Mouse (Mus musculus): ENCODE results near the gene Tdo2. TPM values are rescaled to one million over a fixed set of nuclear protein-coding genes. Genes with fewer than 3 reads are reported as not detected.

The Tdo2 gene
- polyA plus RNA-seq, 1 experiment from 2014 or later = 3.0 TPM

- no peak overlapping the region for H3K9ac ChIP-seq
- H3K27me3 ChIP-seq = no peaks in the 10 kb centered on the region
- H3K4me2 ChIP-seq = no peak overlapping the region
- no peak overlapping the region for H3K4me3 ChIP-seq
- H3K9me3 ChIP-seq = no peaks in the 10 kb centered on the region
- no peak for ATAC-seq (ENCODE audit: borderline replicate concordance, extremely low read depth, low FRiP score, low TSS enrichment)
- H3K27ac ChIP-seq = no peak overlapping the region
- no peaks in the 10 kb centered on the region for H3K4me1 ChIP-seq
- H3K36me3 ChIP-seq = no peaks in the 10 kb centered on the region
- WGBS = 87% methylated on average over 3 of the region's 3 CpGs
Measured at GRCm38 (mm10) chr3:81942341-81942740, 33.7 kb downstream of the Tdo2 start.

GRCm38 (mm10) chr3:81938924-81939323, 37.1 kb downstream of the Tdo2 start:
- no peak overlapping the region for H3K4me3 ChIP-seq
- H3K9me3 ChIP-seq = no peaks in the 10 kb centered on the region
- no peak overlapping the region for H3K9ac ChIP-seq
- WGBS = 32% methylated on average over 3 of the region's 3 CpGs
- no peak for ATAC-seq (ENCODE audit: borderline replicate concordance, extremely low read depth, low FRiP score, low TSS enrichment)
- H3K4me1 ChIP-seq = no peaks in the 10 kb centered on the region
- H3K4me2 ChIP-seq = no peak overlapping the region
- H3K27ac ChIP-seq = no peak overlapping the region
- H3K36me3 ChIP-seq = no peaks in the 10 kb centered on the region
- no peaks in the 10 kb centered on the region for H3K27me3 ChIP-seq

- peak overlapping the region; percentile 54; the same call in 1 of the 2 replicates for H3K4me2 ChIP-seq
- H3K27me3 ChIP-seq = no peaks in the 10 kb centered on the region
- 71% methylated on average over 4 of the region's 4 CpGs for WGBS
- peaks cover 9% of the 10 kb centered on the region; the same call in 1 of the 2 replicates for H3K4me1 ChIP-seq
- no peak overlapping the region; the same call in 1 of the 2 replicates for H3K27ac ChIP-seq
- ATAC-seq (ENCODE audit: borderline replicate concordance, extremely low read depth, low FRiP score, low TSS enrichment) = no peak
- H3K9me3 ChIP-seq = no peaks in the 10 kb centered on the region
- H3K36me3 ChIP-seq = no peaks in the 10 kb centered on the region
- H3K9ac ChIP-seq = no peak overlapping the region
- peak overlapping the region; percentile 96; the same call in 1 of the 2 replicates for H3K4me3 ChIP-seq
Measured at GRCm38 (mm10) chr3:81933348-81933747, 42.7 kb downstream of the Tdo2 start.

- peak within 1 kb of the TSS; percentile 95 for H3K27ac ChIP-seq
- peak within 1 kb of the TSS; percentile 92 for H3K9ac ChIP-seq
- H3K4me3 ChIP-seq = peak within 1 kb of the TSS; percentile 96
- peaks cover 9% of the 10 kb centered on the region; the same call in 1 of the 2 replicates for H3K4me1 ChIP-seq
- no peaks in the 10 kb centered on the region for H3K9me3 ChIP-seq
- WGBS = 11% methylated on average over 27 of the region's 27 CpGs
- no peaks in the 10 kb centered on the region for H3K36me3 ChIP-seq
- peak within 1 kb of the TSS; percentile 54 for H3K4me2 ChIP-seq
- H3K27me3 ChIP-seq = no peaks in the 10 kb centered on the region
- ATAC-seq (ENCODE audit: borderline replicate concordance, extremely low read depth, low FRiP score, low TSS enrichment) = peak; percentile 93
Measured at GRCm38 (mm10) chr3:81932141-81933101, 43.6 kb downstream of the Tdo2 start, which contains the start of gene Ctso. TSS of gene Ctso (plus strand) at chr3:81932601.

GRCm38 (mm10) chr3:81931695-81932094, 44.3 kb downstream of the Tdo2 start:
- ATAC-seq (ENCODE audit: borderline replicate concordance, extremely low read depth, low FRiP score, low TSS enrichment) = no peak
- Histone ChIP-seq H3K27me3 (no peaks in the 10 kb centered on the region), H3K27ac (no peak overlapping the region), H3K9ac (no peak overlapping the region), H3K9me3 (no peaks in the 10 kb centered on the region), H3K4me2 (no peak overlapping the region), H3K4me1 (peaks cover 9% of the 10 kb centered on the region; the same call in 1 of the 2 replicates), H3K4me3 (no peak overlapping the region), H3K36me3 (no peaks in the 10 kb centered on the region)
- 56% methylated on average over 3 of the region's 3 CpGs for WGBS

GRCm38 (mm10) chr3:81929073-81929472, 46.9 kb downstream of the Tdo2 start:
- Histone ChIP-seq H3K9me3 (no peaks in the 10 kb centered on the region), H3K9ac (no peak overlapping the region), H3K4me1 (peaks cover 9% of the 10 kb centered on the region; the same call in 1 of the 2 replicates), H3K4me3 (no peak overlapping the region), H3K36me3 (no peaks in the 10 kb centered on the region), H3K4me2 (no peak overlapping the region), H3K27ac (no peak overlapping the region), H3K27me3 (no peaks in the 10 kb centered on the region)
- ATAC-seq (ENCODE audit: borderline replicate concordance, extremely low read depth, low FRiP score, low TSS enrichment) = no peak
- WGBS = 63% methylated on average over 1 of the region's 1 CpGs

- Histone ChIP-seq H3K4me2 (no peak overlapping the region), H3K9ac (no peak overlapping the region), H3K27ac (no peak overlapping the region), H3K36me3 (no peaks in the 10 kb centered on the region), H3K4me1 (0 out of 2 replicates have a peak, but pooled peaks cover 3% of the 10 kb centered on the region), H3K9me3 (no peaks in the 10 kb centered on the region), H3K27me3 (no peaks in the 10 kb centered on the region), H3K4me3 (no peak overlapping the region)
- 42% methylated on average over 9 of the region's 9 CpGs for WGBS
- no peak for ATAC-seq (ENCODE audit: borderline replicate concordance, extremely low read depth, low FRiP score, low TSS enrichment)
Measured at GRCm38 (mm10) chr3:81926764-81927325, 49.2 kb downstream of the Tdo2 start.

- Histone ChIP-seq H3K9ac (no peak overlapping the region), H3K27me3 (no peaks in the 10 kb centered on the region), H3K4me3 (no peak overlapping the region), H3K27ac (no peak overlapping the region), H3K4me1 (0 out of 2 replicates have a peak, but pooled peaks cover 3% of the 10 kb centered on the region), H3K4me2 (no peak overlapping the region), H3K9me3 (no peaks in the 10 kb centered on the region), H3K36me3 (no peaks in the 10 kb centered on the region)
- 14% methylated on average over 5 of the region's 5 CpGs for WGBS
- no peak for ATAC-seq (ENCODE audit: borderline replicate concordance, extremely low read depth, low FRiP score, low TSS enrichment)
Measured at GRCm38 (mm10) chr3:81925856-81926255, 50.1 kb downstream of the Tdo2 start.

- H3K27me3 ChIP-seq = no peaks in the 10 kb centered on the region
- WGBS = 2% methylated on average over 1 of the region's 1 CpGs
- no peak for ATAC-seq (ENCODE audit: borderline replicate concordance, extremely low read depth, low FRiP score, low TSS enrichment)
Measured at GRCm38 (mm10) chr3:81924931-81925330, 51.1 kb downstream of the Tdo2 start.

GRCm38 (mm10) chr3:81922910-81923309, 53.1 kb downstream of the Tdo2 start:
- H3K9me3 ChIP-seq = no peaks in the 10 kb centered on the region
- H3K4me3 ChIP-seq = no peak overlapping the region
- H3K27ac ChIP-seq = no peak overlapping the region
- no peaks in the 10 kb centered on the region for H3K36me3 ChIP-seq
- H3K4me2 ChIP-seq = no peak overlapping the region
- whole genome bisulfite sequencing = 29% methylated on average over 4 of the region's 4 CpGs
- 0 out of 2 replicates have a peak, but pooled peaks cover 3% of the 10 kb centered on the region for H3K4me1 ChIP-seq
- peak; percentile 67; the same call in 1 of the 2 replicates for ATAC-seq (ENCODE audit: borderline replicate concordance, extremely low read depth, low FRiP score, low TSS enrichment)
- no peaks in the 10 kb centered on the region for H3K27me3 ChIP-seq
- no peak overlapping the region for H3K9ac ChIP-seq

More at GRCm38 (mm10) chr3:81924931-81925330, 51.1 kb downstream of the Tdo2 start:
- no peak overlapping the region for H3K9ac ChIP-seq
- H3K4me2 ChIP-seq = no peak overlapping the region
- no peaks in the 10 kb centered on the region for H3K36me3 ChIP-seq
- H3K4me1 ChIP-seq = 0 out of 2 replicates have a peak, but pooled peaks cover 3% of the 10 kb centered on the region
- no peak overlapping the region for H3K27ac ChIP-seq
- H3K4me3 ChIP-seq = no peak overlapping the region
- no peaks in the 10 kb centered on the region for H3K9me3 ChIP-seq

- Histone ChIP-seq H3K4me2 (no peak overlapping the region), H3K27me3 (no peaks in the 10 kb centered on the region), H3K9ac (no peak overlapping the region), H3K36me3 (no peaks in the 10 kb centered on the region), H3K4me3 (no peak overlapping the region), H3K4me1 (0 out of 2 replicates have a peak, but pooled peaks cover 3% of the 10 kb centered on the region), H3K9me3 (no peaks in the 10 kb centered on the region), H3K27ac (no peak overlapping the region)
- 48% methylated on average over 3 of the region's 3 CpGs for WGBS
- no peak for ATAC-seq (ENCODE audit: borderline replicate concordance, extremely low read depth, low FRiP score, low TSS enrichment)
Measured at GRCm38 (mm10) chr3:81919681-81920080, 56.3 kb downstream of the Tdo2 start.

GRCm38 (mm10) chr3:81918215-81918614, 57.8 kb downstream of the Tdo2 start:
- Histone ChIP-seq H3K9ac (no peak overlapping the region), H3K4me1 (0 out of 2 replicates have a peak, but pooled peaks cover 3% of the 10 kb centered on the region), H3K4me2 (no peak overlapping the region), H3K36me3 (no peaks in the 10 kb centered on the region), H3K9me3 (no peaks in the 10 kb centered on the region), H3K4me3 (no peak overlapping the region), H3K27ac (no peak overlapping the region), H3K27me3 (no peaks in the 10 kb centered on the region)
- 77% methylated on average over 8 of the region's 8 CpGs for WGBS
- ATAC-seq (ENCODE audit: borderline replicate concordance, extremely low read depth, low FRiP score, low TSS enrichment) = no peak
